ENCODE assay signal across 28 mouse cellular contexts in genomic region chr4:10242909-10243308, GRCm38 (mm10).
DNase-seq lines count a peak whose midpoint lies in the region; ATAC-seq and TF ChIP-seq lines count a peak whose summit lies in the region.
"Had no signal": no experiment of that assay in that cellular context is flagged by ENCODE, and none has a peak within 500 bp of the region (broad histone marks: within the 10 kb centered on the region; RNA-seq: fewer than 3 reads in every experiment).

No protein-coding gene starts in this region.

- no peak for TF ChIP-seq CTCF in embryonic fibroblast, embryonic 13.5 days (IDR thresholded peaks at IDR 0.05; ENCODE audit: borderline replicate concordance, insufficient read depth, low read length)

- H3K4me3 ChIP-seq in limb, embryonic 13.5 days, result no peak overlapping the region
- no peak overlapping the region for H3K4me3 ChIP-seq in limb, embryonic 10.5 days
- H3K4me3 ChIP-seq in embryonic fibroblast, embryonic 13.5 days (ENCODE audit: insufficient read depth, low read length), result no peak overlapping the region
- no peak overlapping the region for H3K4me3 ChIP-seq in kidney, embryonic 15.5 days (replicated peaks)
- no peak overlapping the region for H3K4me3 ChIP-seq in hindbrain, embryonic 11.5 days (ENCODE audit: low read depth, low read length)
- H3K4me3 ChIP-seq: embryonic facial prominence, embryonic 12.5 days; embryonic facial prominence, embryonic 15.5 days; erythroblast, embryonic 14.5 days; forebrain, embryonic 10.5 days; forebrain, embryonic 13.5 days; heart, embryonic 12.5 days; heart, embryonic 15.5 days; hindbrain, embryonic 10.5 days had no signal

- TF ChIP-seq POLR2A in embryonic fibroblast, embryonic 13.5 days (IDR thresholded peaks at IDR 0.05; ENCODE audit: low read depth, low read length), result no peak

- no peak overlapping the region for H3K9ac ChIP-seq in limb, embryonic 13.5 days
- H3K9ac ChIP-seq in kidney, embryonic 15.5 days, result no peak overlapping the region
- no peak overlapping the region for H3K9ac ChIP-seq in hindbrain, embryonic 11.5 days (ENCODE audit: low read depth, low read length)
- H3K9ac ChIP-seq: embryonic facial prominence, embryonic 12.5 days; embryonic facial prominence, embryonic 15.5 days; forebrain, embryonic 13.5 days; heart, embryonic 12.5 days; heart, embryonic 15.5 days; hindbrain, embryonic 14.5 days had no signal

- H3K27me3 ChIP-seq in limb, embryonic 13.5 days, result no peaks in the 10 kb centered on the region
- no peaks in the 10 kb centered on the region for H3K27me3 ChIP-seq in limb, embryonic 10.5 days (ENCODE audit: low read depth, poor library complexity, severe bottlenecking)
- H3K27me3 ChIP-seq in kidney, embryonic 15.5 days, result no peaks in the 10 kb centered on the region
- no peaks in the 10 kb centered on the region for H3K27me3 ChIP-seq in hindbrain, embryonic 11.5 days (ENCODE audit: control insufficient read depth, insufficient read depth, low read length)
- H3K27me3 ChIP-seq: embryonic facial prominence, embryonic 12.5 days; embryonic facial prominence, embryonic 15.5 days; forebrain, embryonic 13.5 days; heart, embryonic 12.5 days; heart, embryonic 15.5 days had no signal

- no peaks in the 10 kb centered on the region for H3K9me3 ChIP-seq in limb, embryonic 13.5 days
- no peaks in the 10 kb centered on the region for H3K9me3 ChIP-seq in limb, embryonic 10.5 days (replicated peaks)
- H3K9me3 ChIP-seq in kidney, embryonic 15.5 days (replicated peaks), result no peaks in the 10 kb centered on the region
- no peaks in the 10 kb centered on the region for H3K9me3 ChIP-seq in hindbrain, embryonic 11.5 days (ENCODE audit: control insufficient read depth, low read length)
- H3K9me3 ChIP-seq: embryonic facial prominence, embryonic 12.5 days; embryonic facial prominence, embryonic 15.5 days; forebrain, embryonic 10.5 days; forebrain, embryonic 13.5 days; heart, embryonic 12.5 days; heart, embryonic 15.5 days; hindbrain, embryonic 10.5 days had no signal

- no peak overlapping the region for H3K4me2 ChIP-seq in limb, embryonic 13.5 days (replicated peaks)
- H3K4me2 ChIP-seq in kidney, embryonic 15.5 days, result no peak overlapping the region
- H3K4me2 ChIP-seq in hindbrain, embryonic 11.5 days (replicated peaks; ENCODE audit: low read depth, low read length), result no peak overlapping the region
- H3K4me2 ChIP-seq: embryonic facial prominence, embryonic 12.5 days; embryonic facial prominence, embryonic 15.5 days; forebrain, embryonic 13.5 days; heart, embryonic 12.5 days; heart, embryonic 15.5 days; hindbrain, embryonic 14.5 days had no signal

- ATAC-seq in limb, embryonic 13.5 days (ENCODE audit: low FRiP score, low read depth), result no peak
- no peak for ATAC-seq in kidney, embryonic 15.5 days (replicated peaks; ENCODE audit: low FRiP score)
- no peak for ATAC-seq in hindbrain, embryonic 11.5 days (ENCODE audit: low FRiP score)
- ATAC-seq: CD4-positive, CD25-positive, alpha-beta regulatory T cell, adult 4 months; forebrain, embryonic 13.5 days; forebrain, embryonic 16.5 days; hindbrain, postnatal 0 days; inflammation-experienced regulatory T-cells, adult 6 months; intestine, embryonic 16.5 days had no signal

- DNase-seq in limb, embryonic 10.5 days (ENCODE audit: low spot score), result no peak
- peak; percentile 27 for DNase-seq in 3T3-L1 (ENCODE audit: low read depth, low spot score)
- no peak for DNase-seq in hindbrain, embryonic 11.5 days (ENCODE audit: low spot score)
- DNase-seq: adrenal gland, adult 8-10 months; adrenal gland, postnatal 25 days; cerebellum, adult 18-20 months; cerebellum, adult 9-10 months; cerebellum, postnatal 25 days; gastrocnemius, postnatal 25 days; heart, postnatal 10 days; heart, postnatal 36 days had no signal

- 81% methylated on average over 2 of the region's 2 CpGs for WGBS in limb, embryonic 13.5 days
- 84% methylated on average over 2 of the region's 2 CpGs for WGBS in limb, embryonic 10.5 days
- 70% methylated on average over 2 of the region's 2 CpGs for WGBS in kidney, embryonic 15.5 days
- whole genome bisulfite sequencing in hindbrain, embryonic 11.5 days, result 74% methylated on average over 2 of the region's 2 CpGs

- peaks cover 4% of the 10 kb centered on the region; the same call in 1 of the 2 replicates for H3K4me1 ChIP-seq in limb, embryonic 13.5 days
- no peaks in the 10 kb centered on the region for H3K4me1 ChIP-seq in limb, embryonic 10.5 days
- peaks cover 15% of the 10 kb centered on the region for H3K4me1 ChIP-seq in embryonic fibroblast, embryonic 13.5 days (ENCODE audit: control insufficient read depth, insufficient read depth, low read length)
- H3K4me1 ChIP-seq in kidney, embryonic 15.5 days, result no peaks in the 10 kb centered on the region
- H3K4me1 ChIP-seq in hindbrain, embryonic 11.5 days (replicated peaks; ENCODE audit: control insufficient read depth, insufficient read depth, low read length), result no peaks in the 10 kb centered on the region
- H3K4me1 ChIP-seq: embryonic facial prominence, embryonic 12.5 days; embryonic facial prominence, embryonic 15.5 days; forebrain, embryonic 10.5 days; forebrain, embryonic 13.5 days; heart, embryonic 12.5 days; heart, embryonic 15.5 days; hindbrain, embryonic 10.5 days had no signal

- no peaks in the 10 kb centered on the region for H3K36me3 ChIP-seq in limb, embryonic 13.5 days
- H3K36me3 ChIP-seq in limb, embryonic 10.5 days, result no peaks in the 10 kb centered on the region
- H3K36me3 ChIP-seq in kidney, embryonic 15.5 days, result no peaks in the 10 kb centered on the region
- no peaks in the 10 kb centered on the region for H3K36me3 ChIP-seq in hindbrain, embryonic 11.5 days (ENCODE audit: control insufficient read depth, insufficient read depth, low read length)
- H3K36me3 ChIP-seq: embryonic facial prominence, embryonic 12.5 days; embryonic facial prominence, embryonic 15.5 days; forebrain, embryonic 10.5 days; heart, embryonic 12.5 days; heart, embryonic 15.5 days; hindbrain, embryonic 10.5 days had no signal

- H3K27ac ChIP-seq in limb, embryonic 13.5 days, result peak overlapping the region; percentile 15; the same call in 1 of the 2 replicates
- no peak overlapping the region for H3K27ac ChIP-seq in limb, embryonic 10.5 days
- peak overlapping the region; percentile 99 for H3K27ac ChIP-seq in embryonic fibroblast, embryonic 13.5 days (ENCODE audit: insufficient read depth, low read length)
- no peak overlapping the region for H3K27ac ChIP-seq in kidney, embryonic 15.5 days
- H3K27ac ChIP-seq in hindbrain, embryonic 11.5 days (ENCODE audit: low read depth, low read length), result no peak overlapping the region
- H3K27ac ChIP-seq: embryonic facial prominence, embryonic 12.5 days; embryonic facial prominence, embryonic 15.5 days; forebrain, embryonic 10.5 days; forebrain, embryonic 13.5 days; heart, embryonic 15.5 days; hindbrain, embryonic 10.5 days; hindbrain, embryonic 14.5 days; hindbrain, postnatal 0 days had no signal

Comparison
In these comparisons a context has a peak if more than half of its experiments do, and no peak if none do; other contexts are left out.
1. H3K27ac ChIP-seq: peak in limb, embryonic 13.5 days (single experiment) and embryonic fibroblast, embryonic 13.5 days (single experiment); none in limb, embryonic 10.5 days (single experiment), kidney, embryonic 15.5 days (single experiment) and hindbrain, embryonic 11.5 days (single experiment).